Mouse (Mus musculus): Measurements from ENCODE around the gene Sntb2. TPM values are rescaled to one million over a fixed set of nuclear protein-coding genes. Genes with fewer than 3 reads are reported as not detected.
A peak's percentile ranks its signal among the peaks of the same experiment; 100 is the strongest.

Sntb2 gene
- polyA plus RNA-seq, 2 experiments, result 13.9 to 20.7 TPM

- Histone ChIP-seq H3K27me3 (ENCODE audit: control insufficient read depth, insufficient read depth, low read length) (no peaks in the 10 kb centered on the region), H3K4me3 (replicated peaks; ENCODE audit: low read length) (peak within 1 kb of the TSS; percentile 90), H3K9me3 (ENCODE audit: control insufficient read depth, low read length) (no peaks in the 10 kb centered on the region; the same call in 1 of the 2 replicates), H3K27ac (replicated peaks; ENCODE audit: low read depth, low read length) (peak within 1 kb of the TSS; percentile 91), H3K9ac (ENCODE audit: low read depth, low read length, severe bottlenecking) (peak within 1 kb of the TSS; percentile 88), H3K4me1 (ENCODE audit: control insufficient read depth, insufficient read depth, low read length) (peaks cover 10% of the 10 kb centered on the region; the same call in 1 of the 2 replicates), H3K4me2 (replicated peaks; ENCODE audit: low read depth, low read length, severe bottlenecking) (peak within 1 kb of the TSS; percentile 87), H3K36me3 (ENCODE audit: control insufficient read depth, insufficient read depth, low read length) (peaks cover 80% of the 10 kb centered on the region)
- WGBS, result 1% methylated on average over 79 of the region's 87 CpGs
- ATAC-seq (ENCODE audit: low FRiP score, low read depth) (peak; percentile 82), DNase-seq (ENCODE audit: low spot score) (peak; percentile 76)
- peak; percentile 23; the same call in 1 of the 2 replicates for TF ChIP-seq POLR2A (IDR thresholded peaks at IDR 0.05; ENCODE audit: borderline replicate concordance, extremely low read depth, insufficient read depth, insufficient read length)
Observed at GRCm38 (mm10) chr8:107048061-107048941, 112.8 kb downstream of the Sntb2 start, which contains the start of gene Pdf. Gene Pdf, minus strand, starts transcription at chr8:107048614.

- no peak for TF ChIP-seq POLR2A (IDR thresholded peaks at IDR 0.05; ENCODE audit: borderline replicate concordance, extremely low read depth, insufficient read depth, insufficient read length)
- no peak overlapping the region for H3K27ac ChIP-seq (replicated peaks; ENCODE audit: low read depth, low read length)
- H3K27me3 ChIP-seq (ENCODE audit: control insufficient read depth, insufficient read depth, low read length), result no peaks in the 10 kb centered on the region
- no peaks in the 10 kb centered on the region; the same call in 1 of the 2 replicates for H3K9me3 ChIP-seq (ENCODE audit: control insufficient read depth, low read length)
- ATAC-seq (ENCODE audit: low FRiP score, low read depth), result no peak
- no peak overlapping the region for H3K9ac ChIP-seq (ENCODE audit: low read depth, low read length, severe bottlenecking)
- peak overlapping the region; percentile 90; the same call in 1 of the 2 replicates for H3K4me3 ChIP-seq (replicated peaks; ENCODE audit: low read length)
- no peak overlapping the region; the same call in 1 of the 2 replicates for H3K4me2 ChIP-seq (replicated peaks; ENCODE audit: low read depth, low read length, severe bottlenecking)
- peaks cover 10% of the 10 kb centered on the region; the same call in 1 of the 2 replicates for H3K4me1 ChIP-seq (ENCODE audit: control insufficient read depth, insufficient read depth, low read length)
- DNase-seq (ENCODE audit: low spot score), result no peak
- WGBS, result 90% methylated on average over 4 of the region's 4 CpGs
- peaks cover 75% of the 10 kb centered on the region for H3K36me3 ChIP-seq (ENCODE audit: control insufficient read depth, insufficient read depth, low read length)
Observed at GRCm38 (mm10) chr8:107049480-107049879, 113.9 kb downstream of the Sntb2 start.

GRCm38 (mm10) chr8:107052046-107052445 is 116.5 kb downstream of the Sntb2 start:
- Histone ChIP-seq H3K27ac (replicated peaks; ENCODE audit: low read depth, low read length) (no peak overlapping the region), H3K9me3 (ENCODE audit: control insufficient read depth, low read length) (no peaks in the 10 kb centered on the region; the same call in 1 of the 2 replicates), H3K27me3 (ENCODE audit: control insufficient read depth, insufficient read depth, low read length) (no peaks in the 10 kb centered on the region), H3K36me3 (ENCODE audit: control insufficient read depth, insufficient read depth, low read length) (peaks cover 50% of the 10 kb centered on the region), H3K4me1 (ENCODE audit: control insufficient read depth, insufficient read depth, low read length) (peaks cover 20% of the 10 kb centered on the region), H3K9ac (ENCODE audit: low read depth, low read length, severe bottlenecking) (no peak overlapping the region), H3K4me2 (replicated peaks; ENCODE audit: low read depth, low read length, severe bottlenecking) (no peak overlapping the region), H3K4me3 (replicated peaks; ENCODE audit: low read length) (no peak overlapping the region)
- WGBS, result 98% methylated on average over 8 of the region's 8 CpGs
- DNase-seq (ENCODE audit: low spot score) (no peak), ATAC-seq (ENCODE audit: low FRiP score, low read depth) (no peak)
- no peak for TF ChIP-seq POLR2A (IDR thresholded peaks at IDR 0.05; ENCODE audit: borderline replicate concordance, extremely low read depth, insufficient read depth, insufficient read length)

GRCm38 (mm10) chr8:107056076-107056972 is 120.8 kb downstream of the Sntb2 start, which contains the start of the genes Cog8 and Nip7:
Gene Cog8, minus strand, starts transcription at chr8:107056689.
Gene Nip7, plus strand, starts transcription at chr8:107056877.
- DNase-seq (ENCODE audit: low spot score) (peak; percentile 97), ATAC-seq (ENCODE audit: low FRiP score, low read depth) (peak; percentile 96)
- Histone ChIP-seq H3K27me3 (ENCODE audit: control insufficient read depth, insufficient read depth, low read length) (no peaks in the 10 kb centered on the region), H3K4me3 (replicated peaks; ENCODE audit: low read length) (peak within 1 kb of the TSS; percentile 98), H3K4me2 (replicated peaks; ENCODE audit: low read depth, low read length, severe bottlenecking) (peak within 1 kb of the TSS; percentile 86), H3K27ac (replicated peaks; ENCODE audit: low read depth, low read length) (peak within 1 kb of the TSS; percentile 61), H3K4me1 (ENCODE audit: control insufficient read depth, insufficient read depth, low read length) (peaks cover 18% of the 10 kb centered on the region), H3K36me3 (ENCODE audit: control insufficient read depth, insufficient read depth, low read length) (peaks cover 43% of the 10 kb centered on the region), H3K9ac (ENCODE audit: low read depth, low read length, severe bottlenecking) (peak within 1 kb of the TSS; percentile 84), H3K9me3 (ENCODE audit: control insufficient read depth, low read length) (no peaks in the 10 kb centered on the region)
- peak; percentile 53; the same call in 1 of the 2 replicates for TF ChIP-seq POLR2A (IDR thresholded peaks at IDR 0.05; ENCODE audit: borderline replicate concordance, extremely low read depth, insufficient read depth, insufficient read length)
- under 1% methylated on average over 81 of the region's 88 CpGs for WGBS
